Mouse (Mus musculus) neural tube, embryonic 14.5 days (tissue): ENCODE data around the gene Gpr152. TPM values are rescaled to one million over a fixed set of nuclear protein-coding genes. Genes with fewer than 3 reads are reported as not detected.
"Not testable (repeated sequence)": the region's sequence is repeated elsewhere in the genome, so short reads cannot be mapped to it uniquely, and the experiment has no call there.

Source experiments
- ATAC-seq: fragments of 200-750 bp; cut with Nextera tagmentation; 2 replicates; pipeline ENCODE4 v1.8.0; 2017; ENCODE audit warnings: low read depth, mild to moderate bottlenecking, moderate TSS enrichment, moderate library complexity
- H3K27ac ChIP-seq: fragments of 300-500 bp; sonication (generic); 2 replicates; pipeline ENCODE4 v1.5.1; 2014; ENCODE audit warnings: low read depth, mild to moderate bottlenecking, control low read depth, low read length, moderate library complexity, mixed read lengths
- H3K27me3 ChIP-seq: fragments of 300-500 bp; sonication (generic); 2 replicates; pipeline ENCODE4 v1.6.1; 2014; ENCODE audit warnings: low read length; ENCODE audit not compliant: control insufficient read depth, insufficient read depth
- H3K36me3 ChIP-seq: fragments of 300-500 bp; sonication (generic); 2 replicates; pipeline ENCODE4 v1.6.1; 2014; ENCODE audit warnings: low read length, mixed read lengths; ENCODE audit not compliant: control insufficient read depth, insufficient read depth
- H3K4me1 ChIP-seq: fragments of 300-500 bp; sonication (generic); 2 replicates; pipeline ENCODE4 v1.6.1; 2014; ENCODE audit warnings: low read length; ENCODE audit not compliant: control insufficient read depth, insufficient read depth
- H3K4me2 ChIP-seq: fragments of 300-500 bp; sonication (generic); 2 replicates; pipeline ENCODE4 v1.6.1; 2014; ENCODE audit warnings: mild to moderate bottlenecking, low read depth, low read length, control low read depth
- H3K4me3 ChIP-seq: fragments of 300-500 bp; sonication (generic); 2 replicates; pipeline ENCODE4 v1.5.1; 2014; ENCODE audit warnings: low read depth, low read length, control low read depth, mixed read lengths
- H3K9ac ChIP-seq: fragments of 300-500 bp; sonication (generic); replicated peaks from 2 replicates; pipeline ENCODE4 v1.6.1; 2014; ENCODE audit warnings: low read depth, mild to moderate bottlenecking, control low read depth, low read length, mixed read lengths
- H3K9me3 ChIP-seq: fragments of 300-500 bp; sonication (generic); 2 replicates; pipeline ENCODE4 v1.6.1; 2016; ENCODE audit warnings: low read length; ENCODE audit not compliant: control insufficient read depth
- WGBS: fragments of 180-500 bp; shearing (Covaris S2); extraction: QIAGEN DNeasy Blood & Tissue Kit; methylation state at CpG from one replicate; pipeline ENCODE4 v1.1.7; 2014; 5-methylcytosine and 5-hydroxymethylcytosine counted together
- polyA plus RNA-seq: library from polyadenylated mRNA; unstranded; fragments of >200 nt; fragmentation: Nextera tagmentation; extraction: Ambion mirVana; gene quantifications from 2 replicates; pipeline ENCODE4 v1.2.1, GENCODE M21; 2014

Gpr152 gene
- polyA plus RNA-seq, 1 experiment from 2014 or later = not detected

DNA sequence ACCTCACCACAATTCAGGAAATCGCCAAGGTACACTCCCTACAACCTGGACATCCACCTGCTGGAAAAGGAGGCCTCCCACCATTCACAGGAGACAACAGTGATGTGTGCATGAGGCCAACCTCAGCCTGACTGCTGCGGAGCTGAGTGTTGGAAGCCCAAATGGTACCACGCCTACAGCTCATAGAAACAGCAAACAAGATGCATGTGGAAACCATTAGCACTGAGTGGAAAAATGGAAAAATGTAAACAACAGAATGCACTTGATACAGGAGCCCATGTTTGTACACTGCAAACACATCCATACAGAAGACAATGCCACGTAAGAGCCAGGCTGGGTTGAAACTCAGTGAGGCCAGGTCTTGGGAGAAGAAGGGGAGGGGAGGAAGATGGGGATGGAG lies 15.2 kb upstream of the Gpr152 start:
- Histone ChIP-seq H3K4me2 (no peak overlapping the region), H3K27ac (no peak overlapping the region), H3K9me3 (no peaks in the 10 kb centered on the region), H3K4me3 (no peak overlapping the region), H3K4me1 (peaks cover 13% of the 10 kb centered on the region), H3K36me3 (peaks cover 10% of the 10 kb centered on the region; the same call in 1 of the 2 replicates), H3K27me3 (no peaks in the 10 kb centered on the region), H3K9ac (no peak overlapping the region)
- WGBS = 89% methylated on average over 4 of the region's 4 CpGs
- no peak for ATAC-seq

DNA sequence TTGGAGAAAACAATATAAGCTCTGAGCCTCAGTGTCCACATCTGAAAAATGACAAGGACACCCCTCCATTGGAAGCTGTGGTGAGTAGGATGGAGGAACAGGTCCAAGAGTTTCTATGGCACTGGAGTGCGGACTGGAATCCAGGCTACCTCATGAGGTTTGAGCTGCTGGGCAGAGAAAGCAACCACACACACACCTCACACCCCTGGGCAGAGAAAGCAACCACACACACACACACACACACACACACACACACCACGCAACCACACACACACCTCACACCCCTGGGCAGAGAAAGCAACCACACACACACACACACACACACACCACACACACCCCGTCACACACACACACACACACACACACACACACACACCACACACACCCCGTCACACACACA lies 14.3 kb upstream of the Gpr152 start:
- Histone ChIP-seq H3K4me1 (peaks cover 12% of the 10 kb centered on the region), H3K36me3 (peaks cover 17% of the 10 kb centered on the region), H3K4me2 (peak overlapping the region; percentile 56), H3K9ac (peak overlapping the region; percentile 78), H3K4me3 (peak overlapping the region; percentile 68), H3K27ac (peak overlapping the region; percentile 34; the same call in 1 of the 2 replicates)
- WGBS = 24% methylated on average over 4 of the region's 4 CpGs
- H3K9me3 ChIP-seq, ATAC-seq, H3K27me3 ChIP-seq: not testable (repeated sequence)

- ATAC-seq = peak; percentile 93
- Histone ChIP-seq H3K27me3 (no peaks in the 10 kb centered on the region), H3K27ac (peak within 1 kb of the TSS; percentile 69), H3K4me3 (peak within 1 kb of the TSS; percentile 68), H3K9ac (peak within 1 kb of the TSS; percentile 78), H3K36me3 (peaks cover 19% of the 10 kb centered on the region), H3K9me3 (no peaks in the 10 kb centered on the region), H3K4me1 (peaks cover 6% of the 10 kb centered on the region), H3K4me2 (peak within 1 kb of the TSS; percentile 56)
- WGBS = 1% methylated on average over 63 of the region's 64 CpGs
Observed at GRCm38 (mm10) chr19:4125741-4126696, 13.6 kb upstream of the Gpr152 start, which contains the start of gene Aip. Gene Aip (minus strand): TSS chr19:4125858.

- WGBS = 67% methylated on average over 7 of the region's 7 CpGs
- H3K36me3 ChIP-seq = peaks cover 28% of the 10 kb centered on the region
- no peaks in the 10 kb centered on the region for H3K9me3 ChIP-seq
- peak overlapping the region; percentile 56 for H3K4me2 ChIP-seq
- no peak for ATAC-seq
- peak overlapping the region; percentile 78 for H3K9ac ChIP-seq
- peak overlapping the region; percentile 68 for H3K4me3 ChIP-seq
- no peaks in the 10 kb centered on the region for H3K27me3 ChIP-seq
- peaks cover 6% of the 10 kb centered on the region for H3K4me1 ChIP-seq
- H3K27ac ChIP-seq = no peak overlapping the region
Observed at GRCm38 (mm10) chr19:4126759-4127495, 12.7 kb upstream of the Gpr152 start.

- H3K4me1 ChIP-seq = peaks cover 6% of the 10 kb centered on the region
- peaks cover 38% of the 10 kb centered on the region for H3K36me3 ChIP-seq
- 96% methylated on average over 7 of the region's 7 CpGs for WGBS
- H3K9ac ChIP-seq = no peak overlapping the region
- no peaks in the 10 kb centered on the region for H3K9me3 ChIP-seq
- H3K4me2 ChIP-seq = no peak overlapping the region
- H3K27me3 ChIP-seq = no peaks in the 10 kb centered on the region
- H3K27ac ChIP-seq = no peak overlapping the region
- ATAC-seq = no peak
- H3K4me3 ChIP-seq = no peak overlapping the region
Observed at GRCm38 (mm10) chr19:4129462-4129861, 10.1 kb upstream of the Gpr152 start.

DNA sequence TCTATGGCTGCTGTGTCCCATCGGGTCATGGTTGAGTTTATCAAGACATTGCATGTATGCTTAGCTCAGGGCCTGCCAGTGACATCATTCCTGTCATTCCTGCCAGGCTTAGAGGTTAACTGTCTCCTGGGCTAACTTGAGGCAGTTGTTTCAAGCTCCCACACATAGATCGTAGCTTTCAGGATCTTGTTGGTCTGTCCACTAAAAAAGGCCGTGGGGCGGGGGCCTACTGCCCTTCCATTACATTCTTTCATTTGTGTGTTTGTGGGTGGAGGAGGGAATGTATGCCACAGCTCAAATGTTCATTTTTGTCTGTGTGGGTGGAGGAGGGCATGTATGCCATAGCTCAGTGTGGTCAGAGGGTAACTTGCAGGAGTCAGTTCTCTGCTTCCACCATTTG lies 9.5 kb upstream of the Gpr152 start:
- Histone ChIP-seq H3K4me3 (no peak overlapping the region), H3K4me1 (peaks cover 6% of the 10 kb centered on the region), H3K9me3 (no peaks in the 10 kb centered on the region), H3K36me3 (peaks cover 38% of the 10 kb centered on the region), H3K27ac (no peak overlapping the region), H3K9ac (no peak overlapping the region), H3K4me2 (no peak overlapping the region), H3K27me3 (no peaks in the 10 kb centered on the region)
- WGBS = 90% methylated on average over 4 of the region's 4 CpGs
- ATAC-seq = no peak

- Histone ChIP-seq H3K4me3 (no peak overlapping the region), H3K9me3 (no peaks in the 10 kb centered on the region), H3K27ac (no peak overlapping the region), H3K9ac (no peak overlapping the region), H3K36me3 (peaks cover 38% of the 10 kb centered on the region), H3K27me3 (no peaks in the 10 kb centered on the region), H3K4me1 (peaks cover 6% of the 10 kb centered on the region), H3K4me2 (no peak overlapping the region)
- WGBS = 92% methylated on average over 5 of the region's 5 CpGs
- ATAC-seq = no peak
Observed at GRCm38 (mm10) chr19:4131075-4131474, 8.5 kb upstream of the Gpr152 start.

DNA sequence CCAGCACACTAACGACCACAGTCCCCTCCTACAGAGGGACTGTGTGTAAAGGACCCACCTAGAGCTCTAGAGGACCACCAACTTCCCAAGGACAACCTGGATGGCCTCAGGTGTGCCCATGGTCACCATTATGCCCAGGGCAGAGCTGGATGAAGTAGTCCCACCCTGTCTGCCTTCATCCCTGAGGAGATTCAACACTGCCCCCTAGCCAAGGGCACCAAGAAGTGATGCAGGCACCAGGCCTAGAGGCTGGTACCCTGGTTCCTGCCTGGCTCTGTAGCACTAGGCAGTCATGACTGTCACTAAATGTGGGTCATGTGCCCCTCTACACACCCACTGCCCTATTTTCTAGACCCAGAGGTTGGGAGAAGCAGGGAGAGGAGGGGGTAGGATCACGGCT lies 7.8 kb upstream of the Gpr152 start:
- ATAC-seq = no peak
- no peaks in the 10 kb centered on the region for H3K27me3 ChIP-seq
- peaks cover 4% of the 10 kb centered on the region for H3K4me1 ChIP-seq
- H3K9ac ChIP-seq = no peak overlapping the region
- H3K27ac ChIP-seq = no peak overlapping the region
- H3K4me3 ChIP-seq = no peak overlapping the region
- no peak overlapping the region for H3K4me2 ChIP-seq
- peaks cover 38% of the 10 kb centered on the region for H3K36me3 ChIP-seq
- no peaks in the 10 kb centered on the region for H3K9me3 ChIP-seq
- 95% methylated on average over 2 of the region's 2 CpGs for WGBS

DNA sequence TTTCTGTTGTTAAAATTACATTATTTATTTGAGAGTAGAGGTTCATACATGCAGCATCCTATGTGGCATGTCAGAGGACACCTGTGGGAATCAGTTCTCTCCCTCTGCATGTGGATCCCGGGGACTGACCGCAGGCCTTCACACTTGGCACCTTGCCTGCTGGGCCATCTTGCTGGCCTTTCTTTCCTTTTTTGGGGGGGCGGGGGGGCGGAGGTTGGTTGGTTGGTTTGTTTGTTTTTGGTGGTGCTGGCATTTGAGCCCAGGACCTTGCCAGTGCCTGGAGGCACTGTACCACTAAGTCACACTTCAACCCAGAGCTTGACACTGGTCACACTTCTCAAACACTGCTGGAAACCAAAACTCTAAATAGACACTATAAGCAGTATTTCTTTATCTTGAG lies 5.2 kb upstream of the Gpr152 start:
- Histone ChIP-seq H3K9ac (no peak overlapping the region), H3K36me3 (peaks cover 29% of the 10 kb centered on the region), H3K4me3 (no peak overlapping the region), H3K4me2 (no peak overlapping the region), H3K27me3 (no peaks in the 10 kb centered on the region), H3K9me3 (no peaks in the 10 kb centered on the region), H3K4me1 (no peaks in the 10 kb centered on the region), H3K27ac (no peak overlapping the region)
- ATAC-seq = no peak
- 94% methylated on average over 4 of the region's 4 CpGs for WGBS
